Mouse (Mus musculus) embryonic facial prominence, embryonic 11.5 days (tissue): ENCODE measurements around the gene Sfxn4. TPM values are rescaled to one million over a fixed set of nuclear protein-coding genes. Genes with fewer than 3 reads are reported as not detected.

Source experiments
- polyA plus RNA-seq: library from polyadenylated mRNA; unstranded; fragments of >200 nt; fragmentation: Nextera tagmentation; extraction: Ambion mirVana; gene quantifications from 2 replicates; pipeline ENCODE4 v1.2.1, GENCODE M21; 2014

The Sfxn4 gene
- polyA plus RNA-seq, 1 experiment from 2014 or later = 15.1 TPM

Other genes with a start within 250 kb of the Sfxn4 start
- gene Nanos1, start 105.5 kb downstream of the Sfxn4 start, polyA plus RNA-seq = 2.3 TPM in 2 replicates
- gene Eif3a, start 70.8 kb downstream of the Sfxn4 start, polyA plus RNA-seq = 184 and 200 TPM in 2 replicates
- gene Fam45a, start 49.9 kb downstream of the Sfxn4 start, polyA plus RNA-seq = 35.8 and 38.0 TPM in 2 replicates
- gene Prdx3, start 13.1 kb upstream of the Sfxn4 start, polyA plus RNA-seq = 114 and 125 TPM in 2 replicates
- 2.1 and 2.8 TPM in 2 replicates for gene Grk5, start 28.3 kb upstream of the Sfxn4 start, polyA plus RNA-seq